Mouse (Mus musculus): ENCODE data around the gene Vsig1.

DNA sequence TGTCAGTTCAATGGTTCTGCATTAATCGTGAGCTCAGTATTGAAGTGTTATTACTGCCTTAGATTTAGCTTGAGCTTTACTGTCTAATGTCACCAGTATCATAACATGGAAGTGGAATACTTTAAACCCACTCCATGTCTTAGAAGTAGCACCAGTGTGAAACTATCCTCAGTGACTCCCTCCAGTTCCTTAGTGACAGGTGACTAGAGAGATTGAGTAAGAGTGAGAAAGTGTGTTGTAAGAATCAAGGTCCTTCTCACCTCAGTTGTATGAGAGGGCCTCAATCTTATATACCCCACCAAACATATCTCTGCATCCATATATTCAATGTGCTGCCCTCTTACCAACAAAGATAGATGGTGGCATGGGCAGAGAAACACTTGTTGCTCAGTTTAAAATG, 71.5 kb downstream of the Vsig1 start:
- no peak for TF ChIP-seq FLI1 (IDR thresholded peaks at IDR 0.05; ENCODE audit: low read length)
- no peak for TF ChIP-seq GATA1 (IDR thresholded peaks at IDR 0.05; ENCODE audit: borderline replicate concordance, low read length)
